Mouse (Mus musculus): ENCODE results near the gene Sf3b2.

DNA sequence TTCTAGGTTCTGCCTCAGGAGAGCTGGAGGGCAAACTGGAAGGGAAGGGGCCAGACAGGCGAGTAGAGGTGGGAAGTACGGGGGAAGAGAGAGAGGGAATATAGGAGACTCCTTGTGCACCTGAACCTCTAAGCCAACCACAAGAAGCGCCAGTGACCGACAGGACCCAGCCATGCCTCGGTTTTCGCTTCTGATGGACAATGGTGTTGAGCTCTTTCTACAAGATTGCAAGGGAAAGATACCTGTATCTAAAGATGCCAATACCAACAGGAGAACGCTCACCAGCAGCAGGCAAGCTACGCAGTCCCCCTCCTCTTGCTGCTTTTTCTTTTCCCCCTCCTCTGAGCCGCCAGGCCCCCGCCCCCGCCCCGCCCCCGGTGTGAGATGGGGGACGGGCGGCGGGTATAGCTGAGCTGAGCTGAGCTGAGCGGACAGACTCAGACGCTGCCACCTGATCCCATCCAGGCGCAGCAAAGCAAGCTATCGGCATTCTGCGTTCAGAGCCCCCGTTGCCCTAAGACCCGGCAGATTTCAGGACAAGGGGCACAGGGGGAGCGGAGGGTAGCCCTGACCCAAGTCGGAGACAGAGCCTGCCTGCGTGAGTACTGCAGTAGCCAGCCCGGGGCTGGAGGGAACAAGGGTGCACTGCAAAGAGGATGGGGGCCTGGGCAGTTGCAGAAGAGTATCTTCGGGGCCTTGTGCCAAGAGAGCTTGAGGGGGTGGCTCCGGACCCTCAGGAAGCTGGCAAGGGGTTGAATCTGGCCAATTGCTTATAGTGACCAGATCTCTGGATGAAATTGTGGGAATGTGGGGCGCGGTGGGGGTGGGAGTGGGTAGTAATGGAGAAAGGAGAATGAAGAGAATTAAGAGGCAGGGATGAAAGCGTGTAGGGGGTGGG, 2.9 kb upstream of the Sf3b2 start, which contains the start of gene Gal3st3:
- TF ChIP-seq CTCF (IDR thresholded peaks at IDR 0.05; ENCODE audit: extremely low read depth, insufficient read length, insufficient replicate concordance, low read depth, low read length), result no peak
- TF ChIP-seq POLR2A (IDR thresholded peaks at IDR 0.05; ENCODE audit: low read depth, low read length), result no peak
